Mouse (Mus musculus) erythroblast, adult 5-6 weeks (primary cell): Measurements from ENCODE around the gene Ndrg3. TPM values are rescaled to one million over a fixed set of nuclear protein-coding genes. Genes with fewer than 3 reads are reported as not detected.

Experiments used
- ATAC-seq: replicated peaks from 2 replicates; pipeline ENCODE4 v1.8.0; 2016; ENCODE audit warnings: moderate number of reproducible peaks, mild to moderate bottlenecking, moderate TSS enrichment, inconsistent platforms; ENCODE audit not compliant: poor library complexity, low FRiP score, severe bottlenecking
- total RNA-seq, 2 experiments: library from RNA; stranded (forward) in 1 of 2; stranded (reverse) in 1 of 2; fragments of 150-400 nt in 1 of 2; fragments of 200-764, 138-1000 nt in 1 of 2; gene quantifications; 2 replicates each; pipeline versions ENCODE4 v1.2.3 to v1.2.4; 2015 to 2017; ENCODE audit warnings: low replicate concordance in 2 of 2

Ndrg3 gene
- total RNA-seq (2015; ENCODE audit: low replicate concordance) (15.3 and 15.6 TPM in 2 replicates), total RNA-seq (2017; ENCODE audit: low replicate concordance) (9.2 and 10.3 TPM in 2 replicates)

- peak; percentile 97 for ATAC-seq
Observed at GRCm38 (mm10) chr2:156991470-156992319, at the start of gene Ndrg3. Gene Ndrg3 (minus strand): TSS chr2:156992056.

- no peak for ATAC-seq
Observed at GRCm38 (mm10) chr2:157041421-157041820, 49.6 kb upstream of the Ndrg3 start.

- no peak for ATAC-seq
Observed at GRCm38 (mm10) chr2:157040649-157041046, 48.8 kb upstream of the Ndrg3 start.

- ATAC-seq, result no peak
Observed at GRCm38 (mm10) chr2:157039900-157040648, 48.2 kb upstream of the Ndrg3 start.

DNA sequence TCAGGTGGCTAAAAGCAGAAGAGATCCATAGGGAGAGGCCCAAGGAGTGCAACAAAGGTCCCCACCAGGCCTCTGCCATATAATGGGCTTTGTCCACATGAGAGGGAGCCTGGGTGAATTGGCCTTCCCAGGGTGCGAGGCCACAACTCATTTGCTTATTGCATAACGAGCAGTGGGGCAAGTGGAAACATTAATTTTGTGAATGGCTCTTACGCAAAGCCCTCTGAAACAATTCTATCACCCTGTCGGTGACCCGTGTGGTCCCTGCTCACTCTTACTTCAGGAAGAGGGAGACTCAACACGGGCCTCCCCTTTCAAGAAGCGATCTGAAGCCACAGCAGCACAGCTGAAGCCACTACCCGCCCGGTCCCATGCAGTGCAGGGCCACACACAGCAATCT is 45.4 kb upstream of the Ndrg3 start:
- ATAC-seq, result no peak

GRCm38 (mm10) chr2:157036400-157036799 is 44.5 kb upstream of the Ndrg3 start:
- no peak for ATAC-seq

DNA sequence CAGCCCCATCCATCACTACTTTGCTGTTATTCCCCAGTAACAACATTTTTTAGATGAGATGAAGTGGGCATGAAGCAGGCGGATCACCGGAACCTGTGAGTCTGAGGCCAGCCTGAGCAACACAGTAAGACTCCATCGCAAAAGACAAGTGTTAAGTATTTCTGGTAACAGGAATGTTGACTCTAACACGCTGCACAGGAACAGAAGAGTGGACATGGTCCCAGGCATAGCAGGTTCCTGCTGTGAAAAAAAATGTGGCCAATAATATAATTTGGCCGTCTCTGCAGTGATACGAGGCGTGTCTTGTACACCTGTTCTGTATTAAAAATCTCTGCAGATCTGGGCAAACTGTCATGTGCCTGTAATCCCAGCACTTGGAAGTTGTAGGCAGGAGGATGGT is 43.5 kb upstream of the Ndrg3 start:
- no peak for ATAC-seq

DNA sequence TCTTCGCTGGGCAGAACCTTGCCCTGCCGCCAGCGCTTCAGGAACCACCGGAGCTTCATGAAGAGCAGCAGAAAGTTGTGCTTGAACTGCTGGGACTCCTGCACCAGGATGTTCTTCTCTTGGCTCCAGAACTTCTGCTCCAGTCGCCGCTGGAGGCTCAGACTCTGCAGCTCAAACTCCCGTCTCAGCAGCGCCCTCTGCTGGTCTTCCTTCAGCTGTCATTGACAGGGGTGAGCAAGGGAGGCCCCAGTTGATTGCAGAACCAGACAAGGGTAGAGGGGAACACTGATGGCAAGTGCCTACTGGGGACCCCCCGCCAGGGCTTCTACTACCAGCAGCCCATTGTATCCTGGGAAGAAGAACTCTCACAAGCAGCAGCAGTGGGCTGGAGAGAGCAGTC is 38.9 kb upstream of the Ndrg3 start:
- peak; percentile 61 for ATAC-seq

GRCm38 (mm10) chr2:157028261-157028660 is 36.4 kb upstream of the Ndrg3 start:
- ATAC-seq, result no peak

DNA sequence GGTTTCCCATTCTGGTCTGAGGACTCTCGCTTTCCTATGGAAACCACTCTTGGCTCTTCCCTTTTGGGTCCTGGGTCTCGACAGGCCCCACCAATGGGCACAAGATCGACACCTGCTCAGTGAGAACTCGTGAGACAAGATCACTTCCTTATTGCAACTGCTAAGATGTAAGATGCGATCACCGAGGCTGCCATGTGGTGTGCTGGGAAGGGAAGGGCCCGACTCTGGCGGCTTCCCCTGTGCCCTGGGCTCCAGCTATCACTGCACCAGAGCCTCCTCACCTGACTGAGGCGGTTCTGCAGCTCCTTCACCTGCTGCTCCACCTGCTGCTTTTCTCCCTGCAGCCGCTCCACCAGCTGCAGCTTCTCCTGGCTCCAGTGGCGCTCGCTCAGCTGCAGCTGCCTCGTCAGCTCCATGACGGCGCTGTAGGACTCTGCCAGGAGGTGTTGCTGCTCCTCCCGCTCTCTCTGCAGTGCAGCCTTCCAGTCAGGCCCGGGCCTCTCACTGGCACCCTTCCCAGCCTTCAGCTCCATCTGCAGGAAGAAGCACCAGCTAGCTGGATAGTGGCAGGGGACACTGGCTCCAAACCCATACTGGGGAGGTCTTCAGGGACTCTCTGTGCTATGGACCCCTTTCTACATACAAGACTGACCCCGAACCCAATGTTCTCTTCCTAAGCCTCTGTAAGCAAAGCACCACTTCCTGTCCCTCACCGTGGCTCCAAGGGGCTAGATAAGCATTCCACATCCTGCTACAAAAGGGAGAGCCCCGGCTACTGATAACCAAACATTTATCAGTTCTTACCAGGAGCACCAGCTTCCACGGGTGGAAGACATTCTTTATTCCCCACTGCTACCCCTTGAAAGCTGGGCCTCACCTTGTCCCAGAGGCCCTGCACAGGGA is 35.5 kb upstream of the Ndrg3 start:
- peak; percentile 52 for ATAC-seq

DNA sequence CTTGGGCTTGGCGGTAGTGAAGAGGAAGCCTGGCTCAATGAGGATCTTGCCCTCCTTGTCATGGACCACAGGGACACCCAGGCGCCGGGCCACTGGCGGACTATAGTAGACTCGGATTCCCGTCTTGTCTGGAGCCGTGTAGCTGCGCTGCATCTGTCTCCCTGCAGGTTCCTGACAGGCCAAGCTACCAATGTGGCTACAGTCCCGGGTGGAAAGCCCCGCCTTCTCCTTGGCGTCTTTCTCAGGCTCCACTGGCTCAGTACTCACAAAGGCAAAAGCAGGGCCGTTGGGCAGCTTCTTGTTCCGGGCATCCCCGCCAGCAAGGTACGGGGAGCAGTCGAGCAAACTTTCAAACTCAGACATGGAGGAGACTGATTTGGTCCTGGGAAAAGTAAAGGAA is 29.3 kb upstream of the Ndrg3 start:
- no peak for ATAC-seq

DNA sequence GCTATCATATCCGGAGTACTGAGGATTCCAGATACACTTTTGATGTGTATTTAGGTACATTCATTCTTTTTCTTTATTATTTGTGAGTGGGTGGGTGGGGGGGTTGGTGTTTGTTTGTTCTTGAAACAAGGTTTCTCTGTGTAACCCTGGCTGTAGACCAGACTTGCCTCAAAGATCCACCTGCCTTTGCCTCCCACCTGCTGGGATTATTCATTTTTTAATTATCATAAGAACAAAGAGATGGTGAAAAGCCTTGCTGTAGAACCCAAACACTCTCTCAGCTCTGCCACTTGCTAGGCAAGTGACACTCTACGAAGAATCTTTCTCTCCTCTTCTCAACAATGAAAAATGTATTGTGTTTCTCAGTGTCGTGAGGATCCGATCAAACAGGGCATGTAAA is 27.4 kb upstream of the Ndrg3 start:
- ATAC-seq, result no peak

- ATAC-seq, result no peak
Observed at GRCm38 (mm10) chr2:157016529-157017270, 24.8 kb upstream of the Ndrg3 start.

- ATAC-seq, result no peak
Observed at GRCm38 (mm10) chr2:157012341-157012740, 20.5 kb upstream of the Ndrg3 start.

DNA sequence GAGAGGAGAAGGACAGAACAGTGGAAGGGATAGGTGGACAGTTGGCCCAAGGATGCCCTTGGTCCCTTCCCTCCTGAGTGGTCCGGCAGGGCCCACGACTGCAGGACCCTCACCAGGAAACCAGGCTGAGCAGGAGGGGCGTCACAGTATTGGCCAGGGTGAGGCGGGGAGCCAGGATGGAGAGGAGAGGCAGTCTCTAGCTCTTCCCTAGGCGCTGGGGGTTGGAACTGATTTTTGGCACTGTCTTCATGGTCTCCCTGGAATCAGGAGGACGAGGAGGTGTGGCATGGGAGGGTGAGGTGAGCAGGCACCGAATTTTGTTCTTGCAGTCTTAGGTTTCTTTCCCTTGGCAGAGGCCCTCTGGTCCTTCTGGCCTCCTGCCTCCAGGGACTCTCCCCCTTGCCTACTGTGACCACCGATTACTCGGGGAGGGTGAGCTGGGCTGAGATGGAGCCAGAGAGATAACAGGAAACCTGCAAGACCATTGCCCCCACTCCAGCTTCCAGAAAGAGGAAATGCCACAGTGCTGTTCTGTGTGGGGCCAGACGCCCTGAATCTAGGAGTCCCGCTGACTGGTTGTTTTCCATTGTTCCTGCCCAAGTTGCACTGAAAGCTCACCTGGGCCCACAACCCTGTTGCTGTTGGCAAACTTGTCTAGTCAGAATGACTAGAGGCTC is 18.9 kb upstream of the Ndrg3 start:
- no peak for ATAC-seq

GRCm38 (mm10) chr2:157010121-157010520 is 18.3 kb upstream of the Ndrg3 start:
- ATAC-seq, result no peak

DNA sequence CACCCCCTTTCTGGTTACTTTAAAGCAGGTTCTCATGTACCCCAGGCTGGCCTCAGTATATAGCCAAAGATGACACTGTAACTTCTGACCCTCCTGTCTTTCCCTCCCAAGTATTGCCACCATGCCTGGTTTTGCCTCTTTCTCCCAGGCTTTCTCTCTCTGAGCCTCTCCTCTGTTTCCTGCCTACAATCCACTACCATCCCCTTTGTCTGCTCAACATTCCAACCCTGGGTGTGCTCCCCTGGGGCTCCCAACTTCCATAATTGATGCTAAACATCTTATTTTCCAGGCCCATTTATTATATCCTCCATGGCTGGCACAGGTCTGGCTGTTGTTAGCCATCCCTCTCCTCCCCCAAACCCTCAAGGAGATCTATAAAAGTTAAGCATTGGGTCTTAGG is 16.7 kb upstream of the Ndrg3 start:
- no peak for ATAC-seq

- no peak; the same call in 1 of the 2 replicates for ATAC-seq
Observed at GRCm38 (mm10) chr2:157007234-157007596, 15.4 kb upstream of the Ndrg3 start.
